20 mouse cellular contexts compared by ENCODE assay signal in genomic region chr7:66960246-66961033, GRCm38 (mm10).
DNase-seq lines count a peak whose midpoint lies in the region; ATAC-seq and TF ChIP-seq lines count a peak whose summit lies in the region.
"Had no signal": no experiment of that assay in that cellular context is flagged by ENCODE, and none has a peak within 500 bp of the region (broad histone marks: within the 10 kb centered on the region; RNA-seq: fewer than 3 reads in every experiment).

No protein-coding gene starts in this region.

- DNase-seq in gastrocnemius, postnatal 4 days (ENCODE audit: low spot score in 2 of 2) = peak; percentile 9 to 13
- no peak for DNase-seq in gastrocnemius, postnatal 36 days
- no peak for DNase-seq in kidney, adult 8-10 months
- DNase-seq in lung, postnatal 10 days = peak; percentile 68
- no peak for DNase-seq in lung, postnatal 4 days
- no peak for DNase-seq in Patski (ENCODE audit: low read depth, low spot score)
- DNase-seq: adrenal gland, postnatal 14 days; cerebellum, adult 2 months; cerebellum, postnatal 25 days; forebrain, postnatal 0 days; kidney, adult 9 months; layer of hippocampus, postnatal 36 days; thymus, postnatal 36 days had no signal

- H3K27ac ChIP-seq in kidney, embryonic 14.5 days (ENCODE audit: low read depth, low read length) = no peak overlapping the region; the same call in 1 of the 2 replicates
- H3K27ac ChIP-seq: embryonic facial prominence, embryonic 12.5 days; hindbrain, embryonic 13.5 days; macrophage; midbrain, embryonic 10.5 days had no signal

- WGBS in kidney, embryonic 14.5 days = 46% methylated on average over 8 of the region's 8 CpGs

- no peak for TF ChIP-seq CTCF in Patski (IDR thresholded peaks at IDR 0.05)

- intact Hi-C loops in gastrocnemius, postnatal 36 days (cut with DNase I) = no loop called here

- no peak overlapping the region for H3K4me3 ChIP-seq in kidney, embryonic 14.5 days (ENCODE audit: low read length)
- H3K4me3 ChIP-seq: embryonic facial prominence, embryonic 12.5 days; hindbrain, embryonic 13.5 days; midbrain, embryonic 10.5 days had no signal

- H3K9me3 ChIP-seq in kidney, embryonic 14.5 days (ENCODE audit: control insufficient read depth, low read length) = no peaks in the 10 kb centered on the region
- H3K9me3 ChIP-seq: embryonic facial prominence, embryonic 12.5 days; hindbrain, embryonic 13.5 days; midbrain, embryonic 10.5 days had no signal

- POLR2A ChIA-PET in Patski (lab: Charles Lee) = no interaction called here

- no peaks in the 10 kb centered on the region for H3K36me3 ChIP-seq in kidney, embryonic 14.5 days (ENCODE audit: control insufficient read depth, insufficient read depth, low read length)
- H3K36me3 ChIP-seq: embryonic facial prominence, embryonic 12.5 days; hindbrain, embryonic 13.5 days; midbrain, embryonic 10.5 days had no signal

- peak; percentile 81 for ATAC-seq in kidney, embryonic 14.5 days (ENCODE audit: low FRiP score, low TSS enrichment)
- ATAC-seq in Patski = peak; percentile 51
- no peak for ATAC-seq in megakaryocyte progenitor cell, adult 5-6 weeks (replicated peaks; ENCODE audit: poor library complexity)
- ATAC-seq: forebrain, postnatal 0 days; midbrain, embryonic 16.5 days had no signal

- in situ Hi-C loops in Patski (cut with MboI; ENCODE audit: low pct_unique_long_range_greater_than_20kb) = no loop called here

- H3K27me3 ChIP-seq in kidney, embryonic 14.5 days (ENCODE audit: control insufficient read depth, insufficient read depth, low read length) = no peaks in the 10 kb centered on the region
- H3K27me3 ChIP-seq in Patski = no peaks in the 10 kb centered on the region
- H3K27me3 ChIP-seq: embryonic facial prominence, embryonic 12.5 days; hindbrain, embryonic 13.5 days had no signal

- CTCF ChIA-PET in Patski (lab: Charles Lee) = no interaction called here

- H3K4me2 ChIP-seq in kidney, embryonic 14.5 days (replicated peaks; ENCODE audit: low read depth, low read length) = no peak overlapping the region
- H3K4me2 ChIP-seq: embryonic facial prominence, embryonic 12.5 days; hindbrain, embryonic 13.5 days had no signal

- no peak overlapping the region for H3K9ac ChIP-seq in kidney, embryonic 14.5 days (ENCODE audit: low read depth, low read length)
- H3K9ac ChIP-seq: embryonic facial prominence, embryonic 12.5 days; forebrain, postnatal 0 days; hindbrain, embryonic 13.5 days had no signal

- H3K4me1 ChIP-seq in kidney, embryonic 14.5 days (ENCODE audit: control insufficient read depth, insufficient read depth, low read length) = peaks cover 32% of the 10 kb centered on the region

Comparison
In these comparisons a context has a peak if more than half of its experiments do, and no peak if none do; other contexts are left out.
1. DNase-seq: peak in gastrocnemius, postnatal 4 days (2 of 2) and lung, postnatal 10 days (single experiment); none in gastrocnemius, postnatal 36 days (0 of 2), kidney, adult 8-10 months (0 of 2), lung, postnatal 4 days (0 of 2) and Patski (single experiment).